Mouse (Mus musculus): ENCODE measurements around the gene Fam3c. TPM values are rescaled to one million over a fixed set of nuclear protein-coding genes. Genes with fewer than 3 reads are reported as not detected.
"Not testable (repeated sequence)": the region's sequence is repeated elsewhere in the genome, so short reads cannot be mapped to it uniquely, and the experiment has no call there.

Gene Fam3c
- polyA plus RNA-seq, 1 experiment from 2014 or later = 76.4 TPM

- H3K27ac ChIP-seq (ENCODE audit: low read length) = no peak overlapping the region
- no peak for ATAC-seq (ENCODE audit: low read depth)
- H3K4me1 ChIP-seq (replicated peaks; ENCODE audit: control insufficient read depth, insufficient read depth, low read length) = no peaks in the 10 kb centered on the region
- H3K27me3 ChIP-seq (ENCODE audit: control insufficient read depth, insufficient read depth, low read depth, low read length) = no peaks in the 10 kb centered on the region
- no peaks in the 10 kb centered on the region for H3K36me3 ChIP-seq (ENCODE audit: control insufficient read depth, insufficient read depth, low read length)
- no peak overlapping the region for H3K4me3 ChIP-seq (ENCODE audit: low read length)
- no peak overlapping the region for H3K4me2 ChIP-seq (ENCODE audit: low read depth, low read length)
- no peaks in the 10 kb centered on the region for H3K9me3 ChIP-seq (ENCODE audit: control insufficient read depth, low read length)
- no peak overlapping the region for H3K9ac ChIP-seq (ENCODE audit: low read length)
These were observed 87.4 kb downstream of the Fam3c start for GRCm38 (mm10) chr6:22268677-22269076.

DNA sequence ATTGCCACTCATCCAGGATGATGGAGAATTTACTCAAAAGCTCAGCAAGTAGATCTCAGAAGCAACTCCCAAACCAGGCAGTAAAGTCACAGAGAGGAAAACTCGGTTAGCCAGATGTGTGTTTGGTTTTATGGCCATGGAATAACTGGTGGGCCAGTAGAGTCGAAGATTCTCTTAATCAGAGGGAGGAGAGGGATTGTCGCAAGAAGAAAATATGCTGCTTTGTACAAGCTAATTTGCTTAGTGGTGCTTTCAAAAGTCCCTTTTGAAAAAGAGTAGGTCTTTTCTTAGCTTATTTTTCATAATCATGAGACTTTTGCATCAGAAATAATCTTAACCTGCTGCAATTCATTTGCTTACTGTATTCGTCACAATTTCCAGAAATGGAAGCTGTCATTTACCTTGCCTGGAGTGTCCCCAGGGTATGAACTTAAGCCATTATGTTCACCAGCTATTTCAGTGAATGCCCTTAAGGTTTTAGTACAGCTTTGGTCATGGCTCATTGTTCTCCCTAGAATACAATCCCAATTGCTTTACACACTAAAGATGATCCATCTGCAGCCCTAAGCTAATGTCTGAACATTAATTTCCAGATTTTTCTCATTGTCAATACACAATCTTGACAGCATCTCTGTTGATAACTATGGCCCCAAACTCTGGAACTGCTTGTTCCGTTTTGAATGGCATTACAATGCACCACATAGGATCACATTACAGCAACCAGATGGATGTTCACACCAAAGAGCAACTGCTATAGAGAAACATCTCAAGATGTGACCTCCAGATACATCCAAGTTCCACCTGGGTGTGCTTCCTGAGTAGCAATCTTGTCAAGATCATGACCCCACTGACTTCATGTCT, 88.0 kb downstream of the Fam3c start:
- Histone ChIP-seq H3K9ac (ENCODE audit: low read length) (no peak overlapping the region), H3K9me3 (ENCODE audit: control insufficient read depth, low read length) (no peaks in the 10 kb centered on the region), H3K4me1 (replicated peaks; ENCODE audit: control insufficient read depth, insufficient read depth, low read length) (no peaks in the 10 kb centered on the region), H3K27me3 (ENCODE audit: control insufficient read depth, insufficient read depth, low read depth, low read length) (no peaks in the 10 kb centered on the region), H3K36me3 (ENCODE audit: control insufficient read depth, insufficient read depth, low read length) (no peaks in the 10 kb centered on the region), H3K4me2 (ENCODE audit: low read depth, low read length) (no peak overlapping the region), H3K4me3 (ENCODE audit: low read length) (no peak overlapping the region), H3K27ac (ENCODE audit: low read length) (no peak overlapping the region)
- 72% methylated on average over 5 of the region's 5 CpGs for WGBS
- ATAC-seq (ENCODE audit: low read depth) = no peak

GRCm38 (mm10) chr6:22266018-22266417, 90.0 kb downstream of the Fam3c start:
- Histone ChIP-seq H3K4me2 (ENCODE audit: low read depth, low read length) (no peak overlapping the region), H3K4me1 (replicated peaks; ENCODE audit: control insufficient read depth, insufficient read depth, low read length) (no peaks in the 10 kb centered on the region), H3K9me3 (ENCODE audit: control insufficient read depth, low read length) (no peaks in the 10 kb centered on the region), H3K27me3 (ENCODE audit: control insufficient read depth, insufficient read depth, low read depth, low read length) (no peaks in the 10 kb centered on the region), H3K36me3 (ENCODE audit: control insufficient read depth, insufficient read depth, low read length) (no peaks in the 10 kb centered on the region), H3K27ac (ENCODE audit: low read length) (no peak overlapping the region), H3K4me3 (ENCODE audit: low read length) (no peak overlapping the region), H3K9ac (ENCODE audit: low read length) (no peak overlapping the region)
- WGBS = 79% methylated on average over 4 of the region's 4 CpGs
- no peak for ATAC-seq (ENCODE audit: low read depth)

DNA sequence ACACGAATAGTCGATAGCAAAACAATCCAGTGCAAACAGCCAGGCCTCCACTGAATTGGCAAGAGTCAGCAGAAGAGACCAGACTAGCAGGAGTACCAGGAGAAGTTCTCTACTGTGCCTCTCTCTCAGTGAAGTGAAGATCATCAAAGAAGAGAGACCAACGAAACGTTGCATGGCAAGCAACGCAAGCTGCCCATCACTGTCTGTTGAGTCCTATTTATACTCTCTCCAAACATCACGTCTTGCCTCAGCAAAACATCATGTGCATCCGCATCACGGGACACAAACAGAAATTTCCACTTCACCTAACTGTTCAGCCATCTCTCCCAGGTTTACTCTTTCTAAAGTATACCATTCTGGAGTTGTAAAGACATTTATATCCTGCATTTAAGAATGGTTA, 91.9 kb downstream of the Fam3c start:
- H3K4me2 ChIP-seq (ENCODE audit: low read depth, low read length); H3K27me3 ChIP-seq (ENCODE audit: control insufficient read depth, insufficient read depth, low read depth, low read length); H3K9ac ChIP-seq (ENCODE audit: low read length); ATAC-seq (ENCODE audit: low read depth); H3K9me3 ChIP-seq (ENCODE audit: control insufficient read depth, low read length); H3K36me3 ChIP-seq (ENCODE audit: control insufficient read depth, insufficient read depth, low read length); H3K27ac ChIP-seq (ENCODE audit: low read length); H3K4me1 ChIP-seq (replicated peaks; ENCODE audit: control insufficient read depth, insufficient read depth, low read length); H3K4me3 ChIP-seq (ENCODE audit: low read length): not testable (repeated sequence)
- WGBS = 81% methylated on average over 8 of the region's 8 CpGs

DNA sequence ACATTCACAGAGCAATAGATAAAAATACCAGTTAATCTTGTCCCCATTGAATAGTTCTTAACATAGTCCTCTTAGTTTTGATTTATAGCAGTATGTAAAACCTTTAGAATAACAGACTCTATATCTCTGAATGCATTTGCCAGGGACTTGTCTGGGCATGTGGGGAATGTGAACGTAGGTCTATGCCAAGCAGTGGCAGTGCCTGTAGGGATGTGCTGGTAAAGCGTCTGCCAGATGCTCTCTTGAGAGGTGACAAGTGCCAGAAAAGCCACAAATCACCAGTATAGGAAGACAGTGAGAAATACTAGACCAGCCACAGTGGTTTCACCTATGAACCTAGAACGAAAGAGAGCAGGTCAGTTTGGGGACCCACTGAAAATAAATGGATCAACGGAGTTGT, 93.5 kb downstream of the Fam3c start:
- Histone ChIP-seq H3K27ac (ENCODE audit: low read length) (no peak overlapping the region), H3K4me3 (ENCODE audit: low read length) (no peak overlapping the region), H3K36me3 (ENCODE audit: control insufficient read depth, insufficient read depth, low read length) (no peaks in the 10 kb centered on the region), H3K4me2 (ENCODE audit: low read depth, low read length) (no peak overlapping the region), H3K9ac (ENCODE audit: low read length) (no peak overlapping the region), H3K9me3 (ENCODE audit: control insufficient read depth, low read length) (no peaks in the 10 kb centered on the region), H3K27me3 (ENCODE audit: control insufficient read depth, insufficient read depth, low read depth, low read length) (no peaks in the 10 kb centered on the region), H3K4me1 (replicated peaks; ENCODE audit: control insufficient read depth, insufficient read depth, low read length) (no peaks in the 10 kb centered on the region)
- no peak for ATAC-seq (ENCODE audit: low read depth)
- 55% methylated on average over 4 of the region's 4 CpGs for WGBS

DNA sequence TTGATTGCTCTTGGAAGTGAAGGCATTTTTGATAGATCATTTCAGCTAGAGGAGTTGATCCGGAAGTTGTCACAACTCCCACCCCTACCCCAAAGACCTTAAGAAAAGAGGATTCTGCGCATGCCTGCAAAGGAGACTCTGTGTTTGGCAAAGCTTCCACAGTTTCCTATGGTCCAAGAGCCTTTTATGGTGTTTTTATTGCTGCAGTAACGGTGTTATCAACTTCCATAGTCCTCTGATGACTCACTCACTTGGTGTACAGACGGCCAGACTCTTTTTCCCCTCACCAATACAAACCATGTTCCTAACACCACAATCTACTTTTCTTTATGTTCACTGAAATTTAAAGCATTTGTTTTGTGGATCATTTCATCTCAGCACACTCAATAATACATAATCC, 97.3 kb downstream of the Fam3c start:
- H3K9ac ChIP-seq (ENCODE audit: low read length) = no peak overlapping the region
- no peak overlapping the region for H3K27ac ChIP-seq (ENCODE audit: low read length)
- no peaks in the 10 kb centered on the region for H3K9me3 ChIP-seq (ENCODE audit: control insufficient read depth, low read length)
- H3K4me2 ChIP-seq (ENCODE audit: low read depth, low read length) = no peak overlapping the region
- H3K4me1 ChIP-seq (replicated peaks; ENCODE audit: control insufficient read depth, insufficient read depth, low read length) = no peaks in the 10 kb centered on the region
- 68% methylated on average over 4 of the region's 4 CpGs for WGBS
- ATAC-seq (ENCODE audit: low read depth) = no peak
- H3K4me3 ChIP-seq (ENCODE audit: low read length) = no peak overlapping the region
- H3K36me3 ChIP-seq (ENCODE audit: control insufficient read depth, insufficient read depth, low read length) = no peaks in the 10 kb centered on the region
- H3K27me3 ChIP-seq (ENCODE audit: control insufficient read depth, insufficient read depth, low read depth, low read length) = no peaks in the 10 kb centered on the region

Other genes starting within 250 kb of the Fam3c start
- gene Wnt16, start 68.0 kb downstream of the Fam3c start, polyA plus RNA-seq (2015; fragmentation: Nextera tagmentation; extraction: Ambion mirVana) = 0.18 and 0.19 TPM in 2 replicates